Mouse (Mus musculus) CD4-positive helper T cell, adult 2 months (primary cell): Measurements from ENCODE around the gene Dclre1c.
"Not testable (repeated sequence)": the region's sequence is repeated elsewhere in the genome, so short reads cannot be mapped to it uniquely, and the experiment has no call there.

Source experiments
- DNase-seq: peaks from one replicate; pipeline ENCODE4 v3.0.0-alpha.2; 2012; ENCODE audit warnings: low read depth, missing footprints, low spot score

Dclre1c gene

GRCm38 (mm10) chr2:3423841-3424578 lies at the start of gene Dclre1c:
Gene Dclre1c, plus strand, starts transcription at chr2:3424131.
- peak; percentile 95 for DNase-seq

GRCm38 (mm10) chr2:3387105-3387860 lies 36.6 kb upstream of the Dclre1c start:
- DNase-seq, result no peak

GRCm38 (mm10) chr2:3391945-3392344 lies 32.0 kb upstream of the Dclre1c start:
- no peak for DNase-seq

- DNase-seq, result not testable (repeated sequence)
These were observed 26.8 kb upstream of the Dclre1c start, which contains the start of gene Olah for GRCm38 (mm10) chr2:3397110-3397509. Gene Olah, minus strand, starts transcription at chr2:3397210.

- no peak for DNase-seq
These were observed 17.9 kb upstream of the Dclre1c start for GRCm38 (mm10) chr2:3405981-3406380.

- DNase-seq, result no peak
These were observed 16.2 kb upstream of the Dclre1c start for GRCm38 (mm10) chr2:3407756-3408155.

GRCm38 (mm10) chr2:3414241-3414640 lies 9.7 kb upstream of the Dclre1c start:
- peak; percentile 48 for DNase-seq

GRCm38 (mm10) chr2:3415676-3416075 lies 8.3 kb upstream of the Dclre1c start:
- no peak for DNase-seq

GRCm38 (mm10) chr2:3418883-3419431 lies 5.0 kb upstream of the Dclre1c start:
- DNase-seq, result peak; percentile 95

GRCm38 (mm10) chr2:3420157-3420556 lies 3.8 kb upstream of the Dclre1c start:
- DNase-seq, result no peak

GRCm38 (mm10) chr2:3422548-3422947 lies 1.4 kb upstream of the Dclre1c start, which contains the start of gene Meig1:
Gene Meig1, minus strand, starts transcription at chr2:3422648.
- no peak for DNase-seq

GRCm38 (mm10) chr2:3424579-3424910 lies 614 bp downstream of the Dclre1c start:
- DNase-seq, result peak; percentile 50

GRCm38 (mm10) chr2:3430956-3431355 lies 7.0 kb downstream of the Dclre1c start:
- DNase-seq, result no peak

- DNase-seq, result no peak
These were observed 11.6 kb downstream of the Dclre1c start for GRCm38 (mm10) chr2:3435369-3436061.

GRCm38 (mm10) chr2:3437956-3438355 lies 14.0 kb downstream of the Dclre1c start:
- DNase-seq, result no peak

GRCm38 (mm10) chr2:3444206-3444605 lies 20.3 kb downstream of the Dclre1c start:
- DNase-seq, result no peak

GRCm38 (mm10) chr2:3445984-3446383 lies 22.1 kb downstream of the Dclre1c start:
- no peak for DNase-seq

- no peak for DNase-seq
These were observed 25.5 kb downstream of the Dclre1c start for GRCm38 (mm10) chr2:3449431-3449830.

GRCm38 (mm10) chr2:3453096-3453495 lies 29.2 kb downstream of the Dclre1c start:
- DNase-seq, result no peak

GRCm38 (mm10) chr2:3456590-3456989 lies 32.7 kb downstream of the Dclre1c start:
- DNase-seq, result no peak

- DNase-seq, result peak; percentile 40
These were observed 50.0 kb downstream of the Dclre1c start for GRCm38 (mm10) chr2:3473891-3474290.

- DNase-seq, result peak; percentile 80
These were observed 50.5 kb downstream of the Dclre1c start for GRCm38 (mm10) chr2:3474361-3474805.
